In genomic region chr11:31746939-31747338, GRCm38 (mm10) we compare ENCODE assay signal across 28 mouse cellular contexts.
A peak's percentile ranks its signal among the peaks of the same experiment; 100 is the strongest.
DNase-seq lines count a peak whose midpoint lies in the region; ATAC-seq and TF ChIP-seq lines count a peak whose summit lies in the region.
"Had no signal": no experiment of that assay in that cellular context is flagged by ENCODE, and none has a peak within 500 bp of the region (broad histone marks: within the 10 kb centered on the region; RNA-seq: fewer than 3 reads in every experiment).

No protein-coding gene starts in this region.

- DNase-seq in thymus, postnatal 0 days (ENCODE audit: low spot score): peak; percentile 26
- no peak for DNase-seq in thymus, postnatal 25 days
- DNase-seq in liver, postnatal 0 days: no peak
- DNase-seq in cerebellum, adult 2 months: no peak
- DNase-seq in kidney, adult 9 months: no peak
- DNase-seq: adrenal gland, adult 8-10 months; B cell, adult 2 months; cerebellum, adult 8-10 months; gastrocnemius, postnatal 25 days; heart, adult 18-20 months; heart, postnatal 4 days; kidney, adult 18-20 months; left cerebral cortex, postnatal 4 days; lung, postnatal 36 days; retina, postnatal 1 day; right cerebral cortex, postnatal 14 days had no signal

- H3K27me3 ChIP-seq in intestine, postnatal 0 days (replicated peaks; ENCODE audit: control insufficient read depth, insufficient read depth, low read length): no peaks in the 10 kb centered on the region
- H3K27me3 ChIP-seq in liver, postnatal 0 days (ENCODE audit: insufficient read depth, low read length): no peaks in the 10 kb centered on the region
- no peaks in the 10 kb centered on the region for H3K27me3 ChIP-seq in cerebellum, adult 2 months (ENCODE audit: control insufficient read depth, insufficient read depth, low read length)
- H3K27me3 ChIP-seq: forebrain, embryonic 13.5 days; heart, embryonic 12.5 days; hindbrain, embryonic 13.5 days; limb, embryonic 15.5 days; lung, embryonic 15.5 days; midbrain, embryonic 13.5 days; neural tube, embryonic 15.5 days; stomach, embryonic 15.5 days had no signal

- H3K9me3 ChIP-seq in intestine, postnatal 0 days (ENCODE audit: control insufficient read depth): no peaks in the 10 kb centered on the region
- no peaks in the 10 kb centered on the region for H3K9me3 ChIP-seq in liver, postnatal 0 days (ENCODE audit: low read length)
- H3K9me3 ChIP-seq: forebrain, embryonic 13.5 days; heart, embryonic 12.5 days; hindbrain, embryonic 13.5 days; limb, embryonic 15.5 days; lung, embryonic 15.5 days; midbrain, embryonic 13.5 days; neural tube, embryonic 15.5 days; stomach, embryonic 15.5 days had no signal

- TF ChIP-seq POLR2A in cerebellum, adult 2 months (IDR thresholded peaks at IDR 0.05; ENCODE audit: borderline replicate concordance, insufficient read depth, low read length): no peak

- TF ChIP-seq EP300 in liver, postnatal 0 days (IDR thresholded peaks at IDR 0.05; ENCODE audit: low read depth): no peak

- TF ChIP-seq CTCF in intestine, postnatal 0 days (IDR thresholded peaks at IDR 0.05; ENCODE audit: low read depth): no peak
- TF ChIP-seq CTCF in liver, postnatal 0 days (IDR thresholded peaks at IDR 0.05; ENCODE audit: low read depth): no peak
- TF ChIP-seq CTCF in cerebellum, adult 2 months (IDR thresholded peaks at IDR 0.05; ENCODE audit: borderline replicate concordance, insufficient read depth, low read depth, low read length): no peak

- no peak overlapping the region for H3K4me2 ChIP-seq in intestine, postnatal 0 days (replicated peaks; ENCODE audit: low read depth)
- H3K4me2 ChIP-seq in liver, postnatal 0 days (ENCODE audit: low read depth, low read length): no peak overlapping the region
- H3K4me2 ChIP-seq: forebrain, embryonic 13.5 days; heart, embryonic 12.5 days; hindbrain, embryonic 13.5 days; limb, embryonic 15.5 days; lung, embryonic 15.5 days; midbrain, embryonic 13.5 days; neural tube, embryonic 15.5 days; stomach, embryonic 15.5 days had no signal

- ATAC-seq in intestine, postnatal 0 days: peak; percentile 69
- ATAC-seq in liver, postnatal 0 days: peak; percentile 75
- no peak for ATAC-seq in monocyte, adult 5-6 weeks (replicated peaks; ENCODE audit: insufficient number of reproducible peaks, low FRiP score, low TSS enrichment, poor library complexity, severe bottlenecking)
- ATAC-seq: activated CD4-positive, CD25-positive, alpha-beta regulatory T cell, adult 4 months; forebrain, embryonic 13.5 days; midbrain, embryonic 13.5 days had no signal

- no peak overlapping the region for H3K27ac ChIP-seq in intestine, postnatal 0 days (ENCODE audit: low read depth, low read length)
- no peak overlapping the region for H3K27ac ChIP-seq in liver, postnatal 0 days (ENCODE audit: low read depth)
- no peak overlapping the region for H3K27ac ChIP-seq in cerebellum, adult 2 months (ENCODE audit: insufficient read depth, low read length)
- H3K27ac ChIP-seq: forebrain, embryonic 13.5 days; hindbrain, embryonic 13.5 days; layer of hippocampus, adult 2 months; limb, embryonic 15.5 days; lung, embryonic 15.5 days; midbrain, embryonic 13.5 days; neural tube, embryonic 15.5 days; stomach, embryonic 15.5 days had no signal

- WGBS in intestine, postnatal 0 days: 48% methylated on average over 8 of the region's 8 CpGs
- WGBS in liver, postnatal 0 days (ENCODE audit: insufficient replicate concordance): 63% methylated on average over 8 of the region's 8 CpGs
- WGBS in cerebellum, adult 2 months: 93% methylated on average over 8 of the region's 8 CpGs

- H3K4me1 ChIP-seq in intestine, postnatal 0 days (replicated peaks; ENCODE audit: control insufficient read depth, insufficient read depth, low read length): no peaks in the 10 kb centered on the region
- H3K4me1 ChIP-seq in liver, postnatal 0 days (ENCODE audit: insufficient read depth): peaks cover 8% of the 10 kb centered on the region; the same call in 1 of the 2 replicates
- peaks cover 5% of the 10 kb centered on the region; the same call in 1 of the 2 replicates for H3K4me1 ChIP-seq in cerebellum, adult 2 months (ENCODE audit: control insufficient read depth, insufficient read depth, low read length)
- H3K4me1 ChIP-seq: heart, embryonic 12.5 days had no signal

- no peak overlapping the region for H3K9ac ChIP-seq in intestine, postnatal 0 days (ENCODE audit: low read depth, low read length)
- no peak overlapping the region for H3K9ac ChIP-seq in liver, postnatal 0 days (replicated peaks)
- H3K9ac ChIP-seq: forebrain, embryonic 13.5 days; heart, embryonic 12.5 days; hindbrain, embryonic 13.5 days; limb, embryonic 15.5 days; lung, embryonic 15.5 days; midbrain, embryonic 13.5 days; neural tube, embryonic 15.5 days; stomach, embryonic 15.5 days had no signal

- no peak overlapping the region for H3K4me3 ChIP-seq in intestine, postnatal 0 days (ENCODE audit: low read depth, low read length)
- no peak overlapping the region for H3K4me3 ChIP-seq in liver, postnatal 0 days (ENCODE audit: low read depth, low read length)
- H3K4me3 ChIP-seq in cerebellum, adult 2 months (replicated peaks; ENCODE audit: insufficient read depth, low read depth, low read length): no peak overlapping the region
- H3K4me3 ChIP-seq: forebrain, embryonic 13.5 days; heart, embryonic 12.5 days; hindbrain, embryonic 13.5 days; layer of hippocampus, adult 2 months; limb, embryonic 15.5 days; lung, embryonic 15.5 days; midbrain, embryonic 13.5 days; neural tube, embryonic 15.5 days; stomach, embryonic 15.5 days had no signal

- no peaks in the 10 kb centered on the region for H3K36me3 ChIP-seq in intestine, postnatal 0 days (ENCODE audit: control insufficient read depth, insufficient read depth)
- H3K36me3 ChIP-seq in liver, postnatal 0 days (replicated peaks; ENCODE audit: insufficient read depth, low read length): no peaks in the 10 kb centered on the region
- H3K36me3 ChIP-seq: heart, embryonic 12.5 days; hindbrain, embryonic 13.5 days; limb, embryonic 15.5 days; lung, embryonic 15.5 days; midbrain, embryonic 13.5 days; neural tube, embryonic 15.5 days; stomach, embryonic 15.5 days had no signal
